Mouse (Mus musculus): ENCODE results near the gene Rpf2.

Rpf2 gene

DNA sequence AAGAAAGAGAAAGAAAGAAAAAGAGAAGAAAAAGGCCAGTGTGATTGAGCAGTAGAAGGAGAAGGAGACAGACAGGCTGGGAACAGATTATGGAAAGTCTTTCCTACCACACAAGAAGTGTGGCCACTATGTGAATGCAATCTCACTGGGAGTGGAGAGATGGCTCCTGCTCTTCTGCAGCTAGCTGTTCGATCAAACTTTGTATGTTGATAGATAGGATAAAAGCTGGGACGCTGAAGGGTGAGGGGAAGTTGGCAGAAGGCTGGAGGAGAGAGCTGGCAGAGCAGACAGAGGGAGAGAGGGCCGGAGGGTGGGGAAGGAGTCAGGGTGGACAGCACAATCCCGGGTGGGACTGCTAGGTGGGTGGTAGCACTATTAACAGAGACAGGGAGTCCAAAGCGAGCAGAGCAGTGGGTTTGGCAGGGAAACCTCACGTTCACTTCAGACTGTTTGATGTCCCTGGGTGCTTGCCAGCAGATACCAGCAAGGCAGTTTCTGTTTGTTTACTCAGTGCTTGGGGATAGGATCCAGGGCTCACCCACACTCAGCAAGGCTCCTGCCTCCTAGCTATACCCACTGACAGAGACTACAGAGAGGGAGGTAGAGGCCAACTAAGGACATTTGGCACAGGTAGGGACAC lies 69.4 kb downstream of the Rpf2 start:
- in situ Hi-C loops (cut with MboI, MseI) = no loop called here
